Mouse (Mus musculus) embryo, embryonic 9.5 days (tissue): ENCODE results near the gene Zkscan16.

ENCODE experiments used
- DNase-seq: peaks from one replicate; pipeline ENCODE4 v3.0.0-alpha.2; 2017; ENCODE audit errors: extremely low spot score

Zkscan16 gene

GRCm38 (mm10) chr4:58943420-58944205, at the start of gene Zkscan16:
Gene Zkscan16, plus strand, starts transcription at chr4:58943628.
- peak; percentile 90 for DNase-seq

DNA sequence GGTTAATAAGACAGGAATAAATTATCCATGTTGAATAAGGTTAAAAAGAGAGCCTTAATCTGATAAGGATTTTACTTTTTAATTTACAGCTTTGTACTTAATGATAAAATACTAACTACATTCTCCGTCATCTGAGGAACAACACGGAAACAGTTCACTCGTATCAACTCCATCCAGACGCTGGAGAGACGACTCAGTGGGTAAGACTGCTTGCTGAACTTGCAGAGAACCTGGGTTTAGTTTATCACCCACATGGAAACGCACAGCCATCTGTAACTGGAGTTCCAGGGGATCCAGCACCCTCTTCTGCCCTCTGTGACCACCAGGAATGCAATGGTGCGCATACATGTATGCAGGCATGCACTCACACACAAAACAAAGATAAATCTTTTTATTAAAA, 49.0 kb upstream of the Zkscan16 start:
- DNase-seq: no peak

DNA sequence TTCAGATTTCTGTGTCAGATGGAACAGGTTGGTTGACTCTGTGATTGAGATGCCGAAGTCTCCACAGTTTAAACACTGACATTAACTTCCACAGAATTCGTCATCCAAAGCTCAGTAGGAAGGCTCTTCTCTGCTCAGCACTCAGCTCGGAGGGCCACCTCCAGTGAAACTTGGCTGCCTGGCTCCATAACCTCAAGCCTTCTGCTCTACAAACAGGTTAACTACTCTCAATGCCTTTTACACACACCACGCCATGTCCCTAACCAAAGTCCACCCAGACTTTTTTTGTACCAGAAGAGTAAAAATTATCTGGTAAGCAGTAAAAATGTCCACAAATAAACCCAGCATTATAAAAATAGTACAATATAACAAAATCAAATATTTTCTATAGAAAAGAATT, 46.0 kb upstream of the Zkscan16 start:
- no peak for DNase-seq

GRCm38 (mm10) chr4:58898318-58898717, 45.1 kb upstream of the Zkscan16 start:
- DNase-seq: no peak

GRCm38 (mm10) chr4:58907453-58907852, 36.0 kb upstream of the Zkscan16 start:
- DNase-seq: no peak

DNA sequence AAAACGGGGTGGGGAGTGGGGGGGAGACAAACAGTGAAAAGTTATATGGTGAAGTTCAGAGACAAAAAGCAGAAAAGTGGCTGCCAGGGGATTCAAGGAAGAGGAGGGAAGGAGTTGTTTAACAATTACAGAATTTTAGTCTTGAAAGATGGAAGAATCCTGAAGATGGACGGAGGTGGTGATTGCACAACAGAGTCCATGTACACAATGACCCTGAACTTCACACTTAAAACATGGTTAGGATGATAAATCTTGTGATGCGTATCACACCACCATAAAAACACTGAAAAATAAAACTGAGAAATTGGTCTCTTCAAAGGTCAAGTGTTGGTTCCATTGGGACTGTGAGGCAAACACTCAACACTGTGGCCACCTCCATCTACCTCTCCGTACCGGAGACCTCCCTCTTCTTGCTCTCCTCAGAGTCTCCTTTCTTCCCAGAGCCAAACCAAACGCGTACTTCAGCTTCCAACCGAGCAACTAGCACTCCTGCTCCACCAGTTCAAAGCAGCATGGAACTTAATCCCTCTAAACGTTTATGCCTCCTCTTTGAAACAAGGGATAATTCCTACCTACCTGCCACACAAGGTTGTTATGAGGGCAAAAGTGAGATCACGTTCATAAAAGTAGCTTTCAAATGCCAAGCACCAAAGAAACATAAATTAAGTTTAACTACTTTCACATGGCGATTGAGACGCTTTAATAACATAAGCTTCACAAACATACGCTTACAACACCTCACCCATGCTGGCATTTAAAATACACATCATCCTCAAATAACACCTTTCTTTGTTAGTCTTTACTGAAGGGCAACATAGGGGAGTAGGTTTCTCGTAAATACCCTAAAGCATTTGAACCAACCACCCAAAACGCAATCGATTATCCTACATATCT, 33.0 kb upstream of the Zkscan16 start:
- DNase-seq: peak; percentile 14

DNA sequence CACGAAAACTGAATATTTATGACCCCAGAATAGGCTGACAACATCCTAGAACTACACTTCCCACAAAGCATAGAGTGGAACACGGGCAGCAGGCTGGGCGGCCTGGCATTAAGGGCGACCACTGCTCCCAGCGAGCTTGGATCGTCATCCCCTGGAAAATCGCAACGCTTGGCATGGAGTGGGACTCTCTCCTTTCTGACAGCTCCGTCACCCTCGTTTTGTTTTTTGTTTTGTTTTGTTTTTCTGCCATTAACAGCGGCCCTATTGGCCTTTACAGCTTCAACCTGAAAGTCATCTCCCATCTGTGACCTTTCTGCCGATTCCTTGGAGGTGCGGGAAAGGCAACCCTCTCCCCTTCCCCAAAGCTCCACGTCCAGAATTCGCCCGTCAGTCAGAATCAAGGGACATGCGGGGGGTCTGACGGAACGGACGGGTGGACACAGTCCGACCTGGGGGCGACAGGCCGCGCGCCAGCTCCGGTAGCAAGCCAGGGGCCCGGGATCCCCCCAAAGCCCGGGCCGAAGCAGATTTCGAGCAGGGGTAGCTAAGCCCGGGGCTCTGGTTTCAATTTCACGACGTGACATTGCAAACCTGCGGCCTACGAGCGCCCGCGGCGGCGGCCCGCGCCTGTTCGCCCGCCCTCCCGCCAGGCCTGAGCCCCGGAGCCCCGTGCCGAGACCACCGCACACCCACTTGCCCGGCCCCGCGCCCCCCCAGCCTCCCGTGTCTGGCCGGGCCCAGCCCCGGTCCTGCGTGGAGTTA, 32.2 kb upstream of the Zkscan16 start:
- DNase-seq: peak; percentile 78

GRCm38 (mm10) chr4:58911831-58912628, 31.4 kb upstream of the Zkscan16 start:
- DNase-seq: no peak

DNA sequence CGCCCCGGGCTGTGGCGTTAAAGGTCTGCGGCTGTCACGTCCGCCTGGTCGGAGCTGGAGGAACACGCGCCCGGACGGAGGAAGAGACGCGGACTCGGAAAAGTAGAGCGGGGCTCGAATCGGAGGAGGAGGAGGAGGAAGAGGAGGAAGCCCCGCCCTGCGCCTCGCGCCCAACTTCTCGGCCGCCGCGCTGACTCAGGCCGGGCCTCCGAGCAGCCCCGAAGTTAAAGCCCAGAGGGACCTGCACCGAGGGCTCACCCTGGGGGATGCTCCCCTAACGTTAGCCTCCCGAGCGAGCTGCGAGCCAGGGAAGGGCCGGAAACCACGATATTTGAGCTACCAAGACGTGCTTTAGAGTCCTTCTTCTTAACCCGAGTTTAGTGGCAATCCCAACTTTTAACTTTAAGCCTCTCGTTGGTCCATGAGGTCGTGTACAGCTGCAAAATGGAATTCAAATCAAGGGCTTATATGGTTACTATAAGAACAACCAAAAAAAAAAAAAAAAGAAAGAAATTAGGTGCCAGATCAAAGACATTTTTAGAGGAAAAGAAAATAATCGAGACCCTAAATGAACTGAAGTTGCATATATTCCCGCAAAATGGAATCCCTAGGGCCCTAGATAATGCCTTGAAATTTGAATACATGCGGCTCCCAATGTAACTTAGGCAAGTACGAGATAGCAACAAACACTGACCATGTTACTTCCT, 30.6 kb upstream of the Zkscan16 start, which contains the start of gene Ecpas:
Gene Ecpas, minus strand, starts transcription at position 121 of the 707 bp plus-strand sequence.
- peak; percentile 88 for DNase-seq

DNA sequence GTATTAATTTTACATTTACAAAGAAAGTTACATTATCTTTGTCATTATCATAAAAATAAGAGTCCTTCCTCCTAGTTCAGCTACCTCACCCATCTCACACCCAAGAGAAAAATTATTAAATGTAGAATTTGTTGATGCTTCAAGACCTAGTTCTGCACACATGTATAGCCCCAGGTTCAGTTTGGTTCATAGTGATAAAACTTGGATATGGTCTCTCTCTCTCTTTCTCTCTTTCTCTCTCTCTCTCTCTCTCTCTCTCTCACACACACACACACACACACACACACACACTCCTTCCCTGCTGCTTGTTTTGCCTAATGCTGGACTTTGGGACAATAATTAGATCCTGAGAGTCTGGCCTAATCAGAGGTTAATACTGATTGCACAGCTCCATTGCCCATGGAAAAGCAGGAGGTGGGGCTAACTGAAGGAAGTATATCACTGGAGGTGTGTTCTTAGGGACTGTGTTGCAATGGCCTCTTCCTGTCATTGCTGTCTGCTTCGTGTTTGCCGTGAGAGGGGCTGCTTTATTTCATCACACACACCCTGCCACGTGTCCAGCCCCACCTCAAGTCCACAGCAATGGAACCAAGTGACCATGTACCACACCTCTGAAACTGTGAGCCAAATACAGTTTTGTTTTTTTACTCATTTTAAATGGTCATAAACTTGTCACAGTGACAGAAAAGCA, 29.9 kb upstream of the Zkscan16 start:
- no peak for DNase-seq

DNA sequence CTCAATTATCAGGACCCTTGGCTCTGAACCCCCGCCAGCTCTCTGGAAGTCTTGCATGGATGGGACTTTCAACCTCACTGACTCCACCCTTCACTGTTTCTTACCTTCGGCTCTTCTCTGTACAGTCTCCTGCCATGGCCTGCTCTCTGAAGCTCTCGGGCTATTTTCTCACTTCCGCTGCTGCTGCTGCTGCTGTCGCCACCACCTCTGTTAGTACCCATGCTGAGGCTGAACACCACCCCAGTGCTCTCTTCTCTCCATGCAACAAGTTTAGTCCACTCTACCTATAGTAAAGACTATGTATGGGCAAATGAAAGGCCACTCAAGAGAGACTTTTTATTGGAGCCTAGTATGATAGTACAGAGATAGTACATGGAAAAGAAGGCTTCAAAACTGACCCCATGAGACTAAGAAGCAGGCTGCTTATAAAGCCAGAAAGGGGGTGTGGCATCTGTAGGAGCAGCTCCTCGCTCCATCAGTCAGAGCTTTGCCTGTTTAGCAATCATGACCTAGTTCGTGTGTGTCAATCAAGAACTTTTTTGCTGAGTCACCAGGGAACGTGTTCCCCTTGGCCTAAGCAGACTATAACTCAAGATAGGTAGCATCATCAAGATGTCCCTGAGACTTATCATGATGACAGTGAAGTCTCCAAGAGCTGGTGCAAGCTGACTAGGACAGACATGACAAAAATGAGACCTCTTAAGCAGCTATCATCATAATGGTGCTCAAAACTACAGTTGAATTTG, 28.2 kb upstream of the Zkscan16 start:
- no peak for DNase-seq

- DNase-seq: no peak
Measured at GRCm38 (mm10) chr4:58923933-58924332, 19.5 kb upstream of the Zkscan16 start.

GRCm38 (mm10) chr4:58925664-58926063, 17.8 kb upstream of the Zkscan16 start:
- DNase-seq: no peak

DNA sequence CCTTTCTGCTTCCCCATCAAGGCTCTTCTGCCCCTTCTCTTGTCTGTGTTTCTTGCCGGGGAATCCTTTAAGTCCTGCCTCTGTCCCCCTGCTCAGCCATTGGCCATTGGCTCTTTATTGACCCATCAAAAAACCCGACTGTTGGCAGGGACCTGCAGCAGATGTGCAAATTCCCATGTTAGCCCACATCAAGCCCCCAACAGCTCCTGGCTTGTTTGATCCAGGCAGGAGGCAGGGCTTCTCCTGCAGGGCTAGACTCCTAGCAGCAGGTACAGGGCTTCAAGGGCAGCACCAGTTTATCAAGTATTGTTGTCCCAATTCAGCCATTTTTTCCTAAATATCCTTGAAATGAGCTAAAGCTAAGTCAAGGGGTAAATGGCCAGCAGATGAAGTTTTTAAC, 17.3 kb upstream of the Zkscan16 start:
- no peak for DNase-seq

GRCm38 (mm10) chr4:58927661-58928060, 15.8 kb upstream of the Zkscan16 start:
- no peak for DNase-seq

DNA sequence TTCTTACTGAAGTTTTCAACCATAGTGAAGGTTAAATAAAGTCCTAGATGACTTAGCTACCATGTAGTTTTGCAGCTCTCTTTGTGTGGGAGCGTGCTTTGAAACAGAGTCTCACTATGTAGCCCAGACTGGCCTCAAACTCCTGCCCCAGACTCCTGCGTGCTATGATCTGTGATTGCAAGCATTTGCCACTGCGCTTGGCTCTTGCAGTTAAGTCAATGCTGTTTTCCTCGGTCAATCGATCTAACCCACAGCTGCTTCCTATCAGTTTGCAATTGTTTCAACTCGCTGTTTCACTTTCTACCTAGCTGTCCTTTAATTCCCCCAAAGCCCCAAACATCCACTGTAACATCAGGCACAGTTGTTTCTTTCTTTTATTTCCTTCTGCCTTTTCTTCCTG, 10.9 kb upstream of the Zkscan16 start:
- no peak for DNase-seq

- DNase-seq: no peak
Measured at GRCm38 (mm10) chr4:58934308-58934707, 9.1 kb upstream of the Zkscan16 start.

DNA sequence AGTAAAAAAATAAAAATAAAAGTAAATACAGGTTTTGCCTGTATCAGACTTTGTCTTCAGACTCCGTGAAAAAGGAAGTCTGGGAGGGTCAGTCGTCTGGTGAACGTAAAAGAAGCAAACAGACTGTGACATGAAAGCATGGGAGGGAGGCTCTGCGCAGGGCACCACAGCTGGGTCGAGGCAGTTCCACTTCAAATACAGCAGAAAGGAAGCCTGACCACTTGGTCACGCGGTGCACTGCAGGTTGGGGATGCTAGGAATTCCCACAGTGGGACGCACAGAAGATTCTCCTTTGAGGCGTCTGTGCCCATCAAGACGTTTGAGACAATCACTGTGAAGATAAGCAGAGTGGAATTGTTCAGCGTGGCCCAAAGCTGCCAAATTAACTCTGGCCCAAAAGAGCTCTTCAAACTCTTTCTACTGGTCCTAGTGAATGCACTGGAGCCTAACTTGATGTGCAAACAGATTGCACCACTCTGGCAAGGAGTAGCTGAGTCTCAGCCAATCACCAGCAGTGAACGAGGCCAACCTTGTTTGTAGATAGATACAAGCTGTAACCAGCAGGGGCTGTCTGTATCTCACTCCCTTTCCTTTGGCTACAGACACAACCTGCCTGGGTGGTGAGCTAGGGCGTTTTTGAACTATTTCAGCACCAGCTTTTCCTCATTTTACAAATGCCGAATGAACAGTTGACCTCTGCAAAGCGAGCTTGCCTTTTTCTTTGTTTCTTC, 8.5 kb upstream of the Zkscan16 start:
- DNase-seq: no peak

DNA sequence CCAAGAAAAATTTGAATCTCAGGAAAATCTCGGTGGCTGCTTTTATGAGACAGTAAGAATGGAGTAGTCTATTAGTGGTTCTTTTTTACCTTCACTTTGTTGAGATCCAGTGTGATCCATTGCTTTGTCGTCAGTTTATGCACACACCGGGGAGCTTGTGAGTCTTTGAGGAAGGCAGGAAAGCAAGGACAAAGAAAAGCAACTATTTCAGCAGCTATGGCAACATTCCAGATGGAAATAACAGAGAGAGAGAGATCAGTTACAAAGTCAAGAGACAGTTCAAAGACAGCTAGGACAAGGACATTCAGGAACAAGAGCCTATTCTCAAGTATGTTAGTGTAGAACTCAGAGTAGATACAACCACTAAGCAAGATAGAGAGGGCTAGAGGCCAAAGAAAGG, 7.6 kb upstream of the Zkscan16 start:
- no peak for DNase-seq
